Mouse (Mus musculus) MEL (cell line): ENCODE measurements around the gene Gm5580. TPM values are rescaled to one million over a fixed set of nuclear protein-coding genes. Genes with fewer than 3 reads are reported as not detected.
"Not testable (repeated sequence)": the region's sequence is repeated elsewhere in the genome, so short reads cannot be mapped to it uniquely, and the experiment has no call there.

ENCODE experiments used
- DNase-seq: peaks from one replicate; pipeline ENCODE4 v3.0.0; 2011; ENCODE audit warnings: low read depth, low spot score
- H3K27ac ChIP-seq: 2 replicates; pipeline ENCODE4 v1.5.1; 2012; ENCODE audit warnings: low read depth, mild to moderate bottlenecking, control low read depth, low read length, moderate library complexity; ENCODE audit not compliant: control insufficient read depth
- H3K27me3 ChIP-seq, 2 experiments: fragments of 150-350 bp in 1 of 2; sonication (generic) in 1 of 2; 2 replicates each; pipeline ENCODE4 v1.6.1; 2012; ENCODE audit warnings: low read length in 2 of 2, mild to moderate bottlenecking in 2 of 2, improper control_type of control experiment in 1 of 2, moderate library complexity in 1 of 2; ENCODE audit not compliant: insufficient read depth in 2 of 2, control insufficient read depth in 1 of 2
- H3K36me3 ChIP-seq, 2 experiments: 2 replicates each; pipeline ENCODE4 v1.6.1; 2012 to 2014; ENCODE audit warnings: low read length in 2 of 2, improper control_type of control experiment in 1 of 2, inconsistent platforms in 1 of 2, mild to moderate bottlenecking in 1 of 2; ENCODE audit not compliant: insufficient read depth in 2 of 2, control insufficient read depth in 1 of 2
- H3K4me1 ChIP-seq, 2 experiments: fragments of 150-350 bp in 1 of 2; sonication (generic) in 1 of 2; 2 replicates each; pipeline ENCODE4 v1.6.1; 2012; ENCODE audit warnings: low read length in 2 of 2, improper control_type of control experiment in 1 of 2, mild to moderate bottlenecking in 1 of 2; ENCODE audit not compliant: insufficient read depth in 2 of 2, control insufficient read depth in 1 of 2
- H3K4me3 ChIP-seq, 2 experiments: fragments of 150-350 bp in 1 of 2; sonication (generic) in 1 of 2; 2 replicates each; pipeline ENCODE4 v1.5.1; 2012; ENCODE audit warnings: low read depth in 2 of 2, low read length in 2 of 2, mild to moderate bottlenecking in 2 of 2, moderate library complexity in 2 of 2, control low read depth in 1 of 2, improper control_type of control experiment in 1 of 2; ENCODE audit not compliant: control insufficient read depth in 1 of 2, insufficient read depth in 1 of 2
- H3K79me2 ChIP-seq: 2 replicates; pipeline ENCODE4 v1.6.1; 2012; ENCODE audit warnings: mild to moderate bottlenecking, low read length, moderate library complexity; ENCODE audit not compliant: control insufficient read depth, poor library complexity, insufficient read depth
- H3K9ac ChIP-seq: 2 replicates; pipeline ENCODE4 v1.6.1; 2012; ENCODE audit warnings: low read depth, mild to moderate bottlenecking, control low read depth, low read length, moderate library complexity; ENCODE audit not compliant: control insufficient read depth, poor library complexity, severe bottlenecking
- H3K9me3 ChIP-seq: fragments of 150-350 bp; sonication (generic); replicated peaks from 2 replicates; pipeline ENCODE4 v1.6.1; 2012; ENCODE audit warnings: mild to moderate bottlenecking, low read length, improper control_type of control experiment, moderate library complexity; ENCODE audit not compliant: insufficient read depth
- KAT2A ChIP-seq: conservative IDR thresholded peaks from 2 replicates; pipeline ENCODE4 v1.6.1; 2012; ENCODE audit warnings: low read depth, low read length, improper control_type of control experiment, inconsistent platforms
- MAFK ChIP-seq: IDR thresholded peaks from 2 replicates; pipeline ENCODE4 v1.6.1; 2011; ENCODE audit warnings: low read depth, mild to moderate bottlenecking, low read length, improper control_type of control experiment, borderline replicate concordance
- SMC3 ChIP-seq: IDR thresholded peaks from 2 replicates; pipeline ENCODE4 v1.6.1; 2011; ENCODE audit warnings: low read depth, low read length, improper control_type of control experiment
- TAL1 ChIP-seq: IDR thresholded peaks from 2 replicates; pipeline ENCODE4 v1.6.1; 2012; ENCODE audit warnings: mild to moderate bottlenecking, inconsistent platforms, low read length, moderate library complexity, mixed read lengths
- USF1 ChIP-seq: IDR thresholded peaks from 2 replicates; pipeline ENCODE4 v1.6.1; 2014; ENCODE audit warnings: low read depth, mild to moderate bottlenecking, inconsistent platforms, low read length, improper control_type of control experiment, moderate library complexity
- ZKSCAN1 ChIP-seq: IDR thresholded peaks from 2 replicates; pipeline ENCODE4 v1.6.1; 2012; ENCODE audit warnings: low read depth, mild to moderate bottlenecking, inconsistent platforms, low read length, improper control_type of control experiment, moderate library complexity
- polyA plus RNA-seq, 2 experiments: library from polyadenylated mRNA; stranded (reverse) in 1 of 2; unstranded in 1 of 2; fragments of >175 nt in 1 of 2; fragments of >200 nt in 1 of 2; gene quantifications; 2 replicates each; pipeline versions ENCODE4 v1.2.1 to v1.2.4; 2012; ENCODE audit warnings: low replicate concordance in 2 of 2, low read depth in 1 of 2; ENCODE audit not compliant: insufficient read length in 2 of 2, insufficient read depth in 1 of 2, missing spikeins in 1 of 2
- total RNA-seq: library from RNA; depleted of rRNA; stranded (reverse); fragments of 300-350 nt; gene quantifications from 2 replicates; pipeline ENCODE4 v1.2.3, GENCODE M21; 2012; rRNA removed

Gm5580 gene
- total and polyA plus RNA-seq, 3 experiments = 0.54 to 2.0 TPM; not detected in 1

- Histone ChIP-seq H3K9me3 (no peaks in the 10 kb centered on the region), H3K79me2 (no peaks in the 10 kb centered on the region)
- TF ChIP-seq KAT2A (no peak), USF1 (no peak), SMC3 (no peak), MAFK (no peak), ZKSCAN1 (no peak), TAL1 (no peak)
- TF ChIP-seq, all 39 proteins: peak for 0
- Histone ChIP-seq H3K4me1 (no peaks in the 10 kb centered on the region), H3K27ac (no peak within 1 kb of the TSS), H3K27me3 (no peaks in the 10 kb centered on the region), H3K4me3 (no peak within 1 kb of the TSS), H3K36me3 (no peaks in the 10 kb centered on the region), H3K9ac (no peak within 1 kb of the TSS)
- no peak for DNase-seq
Measured at GRCm38 (mm10) chr6:116584095-116584494, 33.2 kb downstream of the Gm5580 start, which contains the start of gene Olfr215. TSS of gene Olfr215 (minus strand) at chr6:116584195.

- not testable (repeated sequence) for H3K36me3 ChIP-seq, H3K79me2 ChIP-seq, DNase-seq, H3K27me3 ChIP-seq, H3K4me3 ChIP-seq, H3K27ac ChIP-seq, H3K4me1 ChIP-seq, H3K9ac ChIP-seq, H3K9me3 ChIP-seq
Measured at GRCm38 (mm10) chr6:116600969-116601368, 50.0 kb downstream of the Gm5580 start.

Other genes with a start within 250 kb of the Gm5580 start
- 20.8 and 22.7 TPM in 2 replicates for gene March8, start 213.1 kb upstream of the Gm5580 start, total RNA-seq
- gene March8, start 213.1 kb upstream of the Gm5580 start, polyA plus RNA-seq = 10 to 100 TPM in 1 of 2 experiments, not detected in 1; 24.9 TPM
- gene Alox5, start 90.0 kb upstream of the Gm5580 start, total RNA-seq = 1.1 and 1.6 TPM in 2 replicates
- 1 to 10 TPM in 1 of 2 experiments, not detected in 1; 5.7 TPM for gene Alox5, start 90.0 kb upstream of the Gm5580 start, polyA plus RNA-seq
- not detected in 2 replicates for gene Olfr211, start 62.0 kb upstream of the Gm5580 start, total RNA-seq
- gene Olfr211, start 62.0 kb upstream of the Gm5580 start, polyA plus RNA-seq = not detected
- not detected in 2 replicates for gene Olfr212, start 44.6 kb upstream of the Gm5580 start, total RNA-seq
- gene Olfr212, start 44.6 kb upstream of the Gm5580 start, polyA plus RNA-seq = under 1 TPM in 1 of 2 experiments, not detected in 1; 0.03 TPM
- not detected in 2 replicates for gene Olfr213, start 12.7 kb upstream of the Gm5580 start, total RNA-seq
- gene Olfr213, start 12.7 kb upstream of the Gm5580 start, polyA plus RNA-seq = not detected
- not detected in 2 replicates for gene Olfr214, start 3.1 kb downstream of the Gm5580 start, total RNA-seq
- not detected for gene Olfr214, start 3.1 kb downstream of the Gm5580 start, polyA plus RNA-seq
- gene Olfr215, start 33.1 kb downstream of the Gm5580 start, total RNA-seq = not detected in 2 replicates
- under 1 TPM in 1 of 2 experiments, not detected in 1; 0.04 TPM for gene Olfr215, start 33.1 kb downstream of the Gm5580 start, polyA plus RNA-seq
- gene Zfp422, start 77.9 kb downstream of the Gm5580 start, total RNA-seq = not detected in 2 replicates
- gene Zfp422, start 77.9 kb downstream of the Gm5580 start, polyA plus RNA-seq = under 1 TPM in 1 of 2 experiments, not detected in 1; 0.32 TPM
- gene Depp1, start 99.5 kb downstream of the Gm5580 start, total RNA-seq = not detected in 2 replicates
- not detected for gene Depp1, start 99.5 kb downstream of the Gm5580 start, polyA plus RNA-seq
- gene Rassf4, start 122.8 kb downstream of the Gm5580 start, total RNA-seq = 0.07 and 0.08 TPM in 2 replicates
- under 1 TPM in 1 of 2 experiments, not detected in 1; 0.08 TPM for gene Rassf4, start 122.8 kb downstream of the Gm5580 start, polyA plus RNA-seq
- gene Tmem72, start 165.8 kb downstream of the Gm5580 start, total RNA-seq = under 0.01 and 0.04 TPM in 2 replicates
- under 1 TPM in 1 of 2 experiments, not detected in 1; 0.01 TPM for gene Tmem72, start 165.8 kb downstream of the Gm5580 start, polyA plus RNA-seq